Mouse (Mus musculus): ENCODE results near the gene Frmd4b. TPM values are rescaled to one million over a fixed set of nuclear protein-coding genes. Genes with fewer than 3 reads are reported as not detected.

Frmd4b gene
- polyA plus RNA-seq, 1 experiment, result 6.8 TPM

DNA sequence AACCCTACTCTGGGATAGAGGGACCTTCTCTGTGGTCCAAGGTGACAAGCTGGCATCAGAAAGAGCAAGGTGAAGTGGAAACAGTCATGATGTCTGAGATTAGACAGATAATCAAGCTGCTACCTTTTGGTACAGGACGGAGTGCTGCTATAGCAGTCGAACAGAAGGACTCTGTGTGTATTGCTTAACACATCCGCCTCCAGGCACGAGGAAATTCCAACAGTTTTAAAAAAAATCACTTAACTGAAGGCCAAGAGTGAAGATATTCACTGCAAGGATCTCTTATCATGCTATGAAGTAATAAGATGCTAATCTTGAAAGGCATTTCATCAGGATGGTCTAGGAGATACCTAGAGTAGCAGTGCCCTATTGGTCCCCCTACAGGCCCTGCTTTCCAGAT lies 298.3 kb downstream of the Frmd4b start:
- H3K4me3 ChIP-seq (ENCODE audit: control insufficient read depth, low read depth, low read length), result no peak overlapping the region
- H3K4me1 ChIP-seq (ENCODE audit: control insufficient read depth, insufficient read depth, low read length), result no peaks in the 10 kb centered on the region
- H3K36me3 ChIP-seq (ENCODE audit: control insufficient read depth, insufficient read depth, low read length), result no peaks in the 10 kb centered on the region
- no peaks in the 10 kb centered on the region for H3K27me3 ChIP-seq (ENCODE audit: control insufficient read depth, insufficient read depth, low read length)
- no peak overlapping the region for H3K27ac ChIP-seq (ENCODE audit: control insufficient read depth, insufficient read depth, low read depth, low read length)
- no peak for TF ChIP-seq CTCF (IDR thresholded peaks at IDR 0.05; ENCODE audit: control insufficient read depth, insufficient read depth, insufficient replicate concordance, low read depth, low read length)
- no peak for TF ChIP-seq POLR2A (IDR thresholded peaks at IDR 0.05; ENCODE audit: control insufficient read depth, low read depth, low read length)

DNA sequence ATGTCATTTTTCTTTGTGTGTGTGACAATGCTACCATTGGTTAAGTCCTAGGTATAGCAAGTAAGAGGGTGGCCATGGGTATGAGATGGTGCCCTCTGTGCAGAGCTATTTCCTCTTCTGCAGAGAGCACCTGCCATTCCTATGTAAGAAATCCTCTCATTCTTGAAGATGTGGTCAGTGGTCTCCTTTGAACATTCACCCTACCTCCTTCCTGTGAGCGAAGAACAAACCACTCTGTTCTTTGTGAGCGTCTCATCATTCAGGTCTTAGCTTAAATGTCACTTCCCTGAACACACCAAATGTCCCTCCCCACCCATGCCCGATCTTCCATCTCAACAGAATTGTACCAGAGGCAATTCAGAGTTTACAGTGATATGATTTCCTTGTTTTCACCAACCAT lies 299.4 kb downstream of the Frmd4b start:
- no peak overlapping the region for H3K27ac ChIP-seq (ENCODE audit: control insufficient read depth, insufficient read depth, low read depth, low read length)
- no peak for TF ChIP-seq POLR2A (IDR thresholded peaks at IDR 0.05; ENCODE audit: control insufficient read depth, low read depth, low read length)
- no peak for TF ChIP-seq CTCF (IDR thresholded peaks at IDR 0.05; ENCODE audit: control insufficient read depth, insufficient read depth, insufficient replicate concordance, low read depth, low read length)
- no peaks in the 10 kb centered on the region for H3K36me3 ChIP-seq (ENCODE audit: control insufficient read depth, insufficient read depth, low read length)
- H3K27me3 ChIP-seq (ENCODE audit: control insufficient read depth, insufficient read depth, low read length), result no peaks in the 10 kb centered on the region
- H3K4me3 ChIP-seq (ENCODE audit: control insufficient read depth, low read depth, low read length), result no peak overlapping the region
- no peaks in the 10 kb centered on the region for H3K4me1 ChIP-seq (ENCODE audit: control insufficient read depth, insufficient read depth, low read length)

DNA sequence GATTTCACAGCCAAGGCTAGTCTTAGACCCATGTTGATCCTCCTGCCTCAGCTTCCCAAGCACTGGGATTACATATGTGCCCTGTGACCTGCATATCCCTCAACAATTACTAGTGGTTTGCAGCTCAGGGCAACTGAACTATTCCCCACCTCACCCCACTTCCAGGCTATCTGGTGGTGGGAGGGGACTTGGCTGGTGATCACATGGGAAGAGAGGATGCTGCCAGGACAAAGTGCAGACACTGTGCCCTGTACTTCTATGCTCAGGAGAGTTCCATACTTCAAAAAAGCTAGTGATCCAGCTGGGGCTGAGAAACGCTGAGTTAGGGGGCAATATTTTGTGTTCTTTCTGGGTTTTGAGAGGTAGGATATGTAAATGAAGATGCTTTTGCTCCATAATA lies 300.6 kb downstream of the Frmd4b start:
- no peak for TF ChIP-seq POLR2A (IDR thresholded peaks at IDR 0.05; ENCODE audit: control insufficient read depth, low read depth, low read length)
- TF ChIP-seq CTCF (IDR thresholded peaks at IDR 0.05; ENCODE audit: control insufficient read depth, insufficient read depth, insufficient replicate concordance, low read depth, low read length), result no peak
- Histone ChIP-seq H3K4me1 (ENCODE audit: control insufficient read depth, insufficient read depth, low read length) (peaks cover 2% of the 10 kb centered on the region), H3K36me3 (ENCODE audit: control insufficient read depth, insufficient read depth, low read length) (no peaks in the 10 kb centered on the region), H3K27me3 (ENCODE audit: control insufficient read depth, insufficient read depth, low read length) (no peaks in the 10 kb centered on the region), H3K27ac (ENCODE audit: control insufficient read depth, insufficient read depth, low read depth, low read length) (no peak overlapping the region), H3K4me3 (ENCODE audit: control insufficient read depth, low read depth, low read length) (no peak overlapping the region)

DNA sequence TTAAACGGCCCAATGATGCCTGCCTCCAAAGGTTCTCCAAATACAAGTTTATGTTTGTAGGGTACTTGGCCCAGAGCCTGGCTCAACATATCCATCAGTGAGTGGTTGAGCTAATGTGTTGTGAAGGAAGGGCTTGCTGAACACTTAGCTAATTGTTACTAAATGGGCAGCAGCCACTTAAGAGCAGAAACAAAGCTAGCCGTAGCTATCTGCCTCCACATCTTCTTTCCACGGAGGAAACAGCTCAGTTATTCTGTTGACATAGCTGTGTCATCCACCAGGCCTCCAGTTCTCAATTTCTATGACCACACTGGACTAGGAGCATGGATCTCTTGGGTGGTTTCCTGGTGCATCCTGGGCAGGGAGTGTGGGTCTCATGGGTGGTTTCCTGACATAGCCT lies 302.0 kb downstream of the Frmd4b start:
- no peaks in the 10 kb centered on the region for H3K36me3 ChIP-seq (ENCODE audit: control insufficient read depth, insufficient read depth, low read length)
- H3K4me1 ChIP-seq (ENCODE audit: control insufficient read depth, insufficient read depth, low read length), result peaks cover 2% of the 10 kb centered on the region
- no peak for TF ChIP-seq POLR2A (IDR thresholded peaks at IDR 0.05; ENCODE audit: control insufficient read depth, low read depth, low read length)
- no peak for TF ChIP-seq CTCF (IDR thresholded peaks at IDR 0.05; ENCODE audit: control insufficient read depth, insufficient read depth, insufficient replicate concordance, low read depth, low read length)
- H3K27ac ChIP-seq (ENCODE audit: control insufficient read depth, insufficient read depth, low read depth, low read length), result no peak overlapping the region
- H3K4me3 ChIP-seq (ENCODE audit: control insufficient read depth, low read depth, low read length), result no peak overlapping the region
- H3K27me3 ChIP-seq (ENCODE audit: control insufficient read depth, insufficient read depth, low read length), result no peaks in the 10 kb centered on the region

DNA sequence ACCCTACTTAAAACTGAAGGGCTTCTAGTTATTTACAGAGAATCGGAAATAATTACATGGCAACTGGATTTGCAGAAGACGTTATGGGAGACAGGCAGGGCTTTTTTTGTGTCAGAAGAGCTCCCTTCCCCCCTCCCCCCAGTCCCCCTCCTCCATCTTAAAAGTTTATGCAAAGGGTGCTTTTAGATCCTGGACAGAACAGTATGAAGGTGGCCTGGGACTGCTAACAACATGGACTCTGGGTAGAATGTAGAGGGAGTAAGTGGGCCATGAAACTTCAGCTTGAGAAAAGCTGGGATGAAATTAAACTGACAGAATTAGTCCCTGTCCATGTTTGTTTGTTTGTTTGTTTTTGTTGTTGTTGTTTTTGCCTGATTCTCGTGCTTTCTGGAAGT lies 304.8 kb downstream of the Frmd4b start:
- no peak for TF ChIP-seq CTCF (IDR thresholded peaks at IDR 0.05; ENCODE audit: control insufficient read depth, insufficient read depth, insufficient replicate concordance, low read depth, low read length)
- no peak for TF ChIP-seq POLR2A (IDR thresholded peaks at IDR 0.05; ENCODE audit: control insufficient read depth, low read depth, low read length)

DNA sequence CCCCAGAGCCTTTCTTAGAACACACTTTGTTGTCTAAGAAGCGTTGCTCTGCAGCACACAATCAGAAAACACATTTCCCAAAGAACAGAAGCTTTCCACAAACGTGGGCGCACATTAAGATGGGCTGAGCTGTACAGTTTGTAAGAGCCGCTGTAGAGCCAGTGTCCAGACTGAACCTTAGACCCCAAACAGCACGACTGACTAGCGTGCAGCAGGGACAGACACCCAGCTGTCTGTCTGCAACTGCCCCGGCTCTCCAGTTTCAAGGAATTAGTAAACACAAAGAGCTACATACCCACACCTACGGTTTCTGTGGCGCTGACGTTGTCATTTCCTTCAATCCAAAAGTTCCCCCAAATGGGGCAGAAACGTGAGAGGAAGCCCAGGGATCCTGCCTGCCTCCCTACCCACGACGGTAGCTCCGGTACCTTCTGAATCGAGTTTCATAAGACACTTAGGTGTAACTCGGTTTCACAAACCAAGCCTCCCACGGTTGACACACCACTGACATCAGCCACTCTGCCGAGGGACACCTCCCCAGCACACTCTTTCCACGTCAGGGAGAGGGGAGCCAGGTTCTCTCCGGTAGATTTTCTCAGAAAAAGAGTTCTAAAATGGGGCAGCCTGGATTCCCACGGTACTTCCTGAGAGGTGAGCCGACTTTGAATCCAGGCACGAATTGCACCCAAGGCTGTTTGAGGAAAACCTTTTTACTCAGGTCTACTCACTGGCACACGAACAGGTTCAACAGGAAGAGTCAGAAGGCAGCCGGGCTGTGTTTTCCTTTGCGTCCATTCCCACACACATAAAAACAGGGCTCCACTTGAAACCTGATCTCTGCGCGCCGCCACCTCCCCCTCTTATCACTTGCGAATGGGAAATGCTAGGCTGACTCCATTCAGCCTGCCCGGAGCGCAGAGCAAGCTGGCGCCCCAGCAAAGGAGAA lies 305.5 kb downstream of the Frmd4b start:
- Histone ChIP-seq H3K36me3 (ENCODE audit: control insufficient read depth, insufficient read depth, low read length) (no peaks in the 10 kb centered on the region), H3K27me3 (ENCODE audit: control insufficient read depth, insufficient read depth, low read length) (no peaks in the 10 kb centered on the region), H3K4me1 (ENCODE audit: control insufficient read depth, insufficient read depth, low read length) (peaks cover 2% of the 10 kb centered on the region), H3K27ac (ENCODE audit: control insufficient read depth, insufficient read depth, low read depth, low read length) (no peak overlapping the region), H3K4me3 (ENCODE audit: control insufficient read depth, low read depth, low read length) (peak overlapping the region; percentile 57)
- TF ChIP-seq POLR2A (IDR thresholded peaks at IDR 0.05; ENCODE audit: control insufficient read depth, low read depth, low read length) (no peak), CTCF (IDR thresholded peaks at IDR 0.05; ENCODE audit: control insufficient read depth, insufficient read depth, insufficient replicate concordance, low read depth, low read length) (no peak)

More for the DNA sequence above, 304.8 kb downstream of the Frmd4b start:
- no peaks in the 10 kb centered on the region for H3K27me3 ChIP-seq (ENCODE audit: control insufficient read depth, insufficient read depth, low read length)
- no peak overlapping the region for H3K4me3 ChIP-seq (ENCODE audit: control insufficient read depth, low read depth, low read length)
- peaks cover 2% of the 10 kb centered on the region for H3K4me1 ChIP-seq (ENCODE audit: control insufficient read depth, insufficient read depth, low read length)
- no peak overlapping the region for H3K27ac ChIP-seq (ENCODE audit: control insufficient read depth, insufficient read depth, low read depth, low read length)
- no peaks in the 10 kb centered on the region for H3K36me3 ChIP-seq (ENCODE audit: control insufficient read depth, insufficient read depth, low read length)

DNA sequence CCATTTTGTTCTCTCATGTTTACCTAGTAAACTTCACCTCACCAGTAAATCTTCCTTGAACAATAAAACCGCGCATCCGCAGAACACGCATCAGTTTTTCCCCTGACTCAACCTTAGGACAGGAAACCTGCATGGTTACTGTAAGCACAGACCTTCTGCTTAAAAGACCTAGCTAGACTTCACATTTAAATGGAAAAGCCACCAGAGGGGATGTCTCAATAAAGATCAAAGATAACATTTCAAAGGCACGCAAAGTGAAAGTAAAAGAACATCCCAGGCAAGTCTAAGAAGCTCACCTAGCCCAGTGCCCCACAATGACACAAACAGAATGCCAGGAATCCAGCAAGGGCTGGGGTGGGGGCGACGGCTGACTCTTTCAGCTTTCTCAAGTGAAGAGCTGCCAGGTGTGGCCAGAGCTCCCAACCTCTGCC lies 306.4 kb downstream of the Frmd4b start:
- TF ChIP-seq CTCF (IDR thresholded peaks at IDR 0.05; ENCODE audit: control insufficient read depth, insufficient read depth, insufficient replicate concordance, low read depth, low read length), result no peak
- TF ChIP-seq POLR2A (IDR thresholded peaks at IDR 0.05; ENCODE audit: control insufficient read depth, low read depth, low read length), result no peak
- H3K27me3 ChIP-seq (ENCODE audit: control insufficient read depth, insufficient read depth, low read length), result no peaks in the 10 kb centered on the region
- H3K36me3 ChIP-seq (ENCODE audit: control insufficient read depth, insufficient read depth, low read length), result no peaks in the 10 kb centered on the region
- no peak overlapping the region for H3K4me3 ChIP-seq (ENCODE audit: control insufficient read depth, low read depth, low read length)
- H3K27ac ChIP-seq (ENCODE audit: control insufficient read depth, insufficient read depth, low read depth, low read length), result no peak overlapping the region
- H3K4me1 ChIP-seq (ENCODE audit: control insufficient read depth, insufficient read depth, low read length), result peaks cover 2% of the 10 kb centered on the region
